Mouse (Mus musculus) G1E (cell line): ENCODE results near the gene Rbms3. TPM values are rescaled to one million over a fixed set of nuclear protein-coding genes. Genes with fewer than 3 reads are reported as not detected.

Source experiments
- ATAC-seq: 2 replicates; pipeline ENCODE4 v1.8.0; 2016; ENCODE audit warnings: mild to moderate bottlenecking; ENCODE audit not compliant: insufficient number of reproducible peaks, poor library complexity, low FRiP score, severe bottlenecking; ENCODE audit errors: extremely low read depth
- DNase-seq: peaks from one replicate; pipeline ENCODE4 v3.0.0; 2012; ENCODE audit warnings: low spot score
- H3K27me3 ChIP-seq: 2 replicates; pipeline ENCODE4 v1.6.1; 2012; ENCODE audit warnings: mild to moderate bottlenecking, low read length, inconsistent platforms; ENCODE audit not compliant: insufficient read depth
- H3K36me3 ChIP-seq: replicated peaks from 2 replicates; pipeline ENCODE3; 2012; ENCODE audit warnings: mild to moderate bottlenecking, inconsistent platforms
- H3K4me1 ChIP-seq: 2 replicates; pipeline ENCODE4 v1.6.1; 2012; ENCODE audit warnings: low read depth, low read length, inconsistent platforms, mixed read lengths; ENCODE audit not compliant: insufficient read depth
- H3K4me3 ChIP-seq: 2 replicates; pipeline ENCODE4 v1.5.1; 2012; ENCODE audit warnings: low read depth, mild to moderate bottlenecking, inconsistent platforms, low read length, moderate library complexity, mixed read lengths
- H3K9me3 ChIP-seq: replicated peaks from 2 replicates; pipeline ENCODE4 v1.6.1; 2012; ENCODE audit warnings: inconsistent platforms
- CTCF ChIP-seq: IDR thresholded peaks from 2 replicates; pipeline ENCODE4 v1.5.1; 2012; ENCODE audit warnings: low read depth, low read length, inconsistent platforms, mixed read lengths
- GATA1 ChIP-seq: IDR thresholded peaks from 2 replicates; pipeline ENCODE4 v1.6.1; 2012; ENCODE audit warnings: borderline replicate concordance, low read length, inconsistent platforms, mixed read lengths
- GATA2 ChIP-seq: IDR thresholded peaks from 2 replicates; pipeline ENCODE4 v1.6.1; 2012; ENCODE audit warnings: low read depth, low read length, inconsistent platforms, borderline replicate concordance
- POLR2AphosphoS5 ChIP-seq: IDR thresholded peaks from 2 replicates; pipeline ENCODE4 v1.6.1; 2012; ENCODE audit warnings: low read depth, low read length, inconsistent platforms; ENCODE audit not compliant: insufficient replicate concordance
- TAL1 ChIP-seq: conservative IDR thresholded peaks from 2 replicates; pipeline ENCODE4 v1.6.1; 2012; ENCODE audit warnings: low read depth, low read length, inconsistent platforms, mixed read lengths
- polyA plus RNA-seq: library from polyadenylated mRNA; stranded (reverse); fragments of >175 nt; gene quantifications from 2 replicates; pipeline ENCODE4 v1.2.3, GENCODE M21; 2012
- total RNA-seq, 2 experiments: library from RNA; stranded (forward) in 1 of 2; stranded (reverse) in 1 of 2; fragments of 200-1000 nt in 1 of 2; fragments of >200 nt in 1 of 2; fragmentation: Nextera tagmentation in 1 of 2; gene quantifications; 2 replicates each; pipeline ENCODE4 v1.2.3; 2014 to 2017

Rbms3 gene
- total and polyA plus RNA-seq, 3 experiments = 0.16 TPM; not detected in 2

DNA sequence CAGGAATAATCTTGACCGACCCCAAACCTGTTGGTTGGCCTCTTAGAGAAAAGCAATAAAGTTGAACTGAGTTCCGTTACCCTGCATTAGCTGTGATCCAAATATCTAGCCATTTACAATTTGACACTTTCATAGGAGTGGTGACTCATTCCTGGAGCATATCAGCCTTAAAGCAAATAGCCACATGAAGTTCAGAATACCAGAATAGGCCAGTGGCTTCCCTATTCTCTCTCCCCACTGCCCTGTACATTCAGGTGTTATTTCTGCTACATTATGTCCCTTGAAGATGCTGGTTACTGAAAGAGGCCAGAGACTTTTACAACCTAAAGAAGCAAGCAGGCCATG lies 755.8 kb downstream of the Rbms3 start:
- Histone ChIP-seq H3K27me3 (no peaks in the 10 kb centered on the region), H3K9me3 (peaks cover 33% of the 10 kb centered on the region), H3K4me1 (no peaks in the 10 kb centered on the region), H3K4me3 (no peak overlapping the region), H3K36me3 (no peaks in the 10 kb centered on the region)
- TF ChIP-seq GATA2 (no peak), GATA1 (no peak), TAL1 (no peak), CTCF (no peak), POLR2AphosphoS5 (no peak)
- ATAC-seq = no peak
- no peak for DNase-seq

GRCm38 (mm10) chr9:116873033-116873975 lies 756.4 kb downstream of the Rbms3 start:
- no peaks in the 10 kb centered on the region for H3K27me3 ChIP-seq
- H3K4me1 ChIP-seq = no peaks in the 10 kb centered on the region
- peaks cover 34% of the 10 kb centered on the region for H3K9me3 ChIP-seq
- no peaks in the 10 kb centered on the region for H3K36me3 ChIP-seq
- ATAC-seq (no peak), DNase-seq (no peak)
- no peak for TF ChIP-seq GATA1
- no peak for TF ChIP-seq GATA2
- TF ChIP-seq POLR2AphosphoS5 = no peak
- TF ChIP-seq CTCF = no peak
- no peak for TF ChIP-seq TAL1
- no peak overlapping the region for H3K4me3 ChIP-seq

GRCm38 (mm10) chr9:116872346-116872745 lies 757.4 kb downstream of the Rbms3 start:
- no peak for ATAC-seq
- H3K4me3 ChIP-seq = no peak overlapping the region
- H3K9me3 ChIP-seq = peaks cover 34% of the 10 kb centered on the region
- no peak for DNase-seq
- no peaks in the 10 kb centered on the region for H3K36me3 ChIP-seq
- no peaks in the 10 kb centered on the region for H3K4me1 ChIP-seq
- TF ChIP-seq CTCF (no peak), GATA1 (no peak), POLR2AphosphoS5 (no peak), GATA2 (no peak), TAL1 (no peak)
- H3K27me3 ChIP-seq = no peaks in the 10 kb centered on the region

DNA sequence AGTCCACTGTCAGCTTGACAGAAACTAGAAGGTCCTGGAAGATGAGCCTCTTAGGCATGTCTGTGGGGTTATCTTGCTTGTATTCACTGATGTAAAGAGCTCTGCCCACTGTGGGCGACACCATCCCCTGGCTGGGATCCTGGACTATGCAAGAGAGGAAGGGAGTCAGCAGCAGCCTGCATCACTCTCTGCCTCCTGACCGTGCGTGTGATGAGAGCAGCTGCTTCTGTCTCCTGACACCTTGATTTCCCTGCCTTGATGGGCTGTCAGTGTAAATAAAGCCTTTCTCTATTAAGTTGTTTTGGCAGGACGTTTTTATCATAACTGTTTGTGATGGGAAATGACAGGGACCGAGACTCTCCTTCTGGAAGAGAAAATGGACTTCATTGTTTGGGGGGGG lies 758.1 kb downstream of the Rbms3 start:
- ATAC-seq (no peak), DNase-seq (no peak)
- no peak for TF ChIP-seq GATA2
- TF ChIP-seq TAL1 = no peak
- no peak for TF ChIP-seq CTCF
- no peak for TF ChIP-seq POLR2AphosphoS5
- no peak for TF ChIP-seq GATA1
- Histone ChIP-seq H3K9me3 (peaks cover 34% of the 10 kb centered on the region), H3K36me3 (no peaks in the 10 kb centered on the region), H3K4me3 (no peak overlapping the region), H3K4me1 (no peaks in the 10 kb centered on the region), H3K27me3 (no peaks in the 10 kb centered on the region)

- no peaks in the 10 kb centered on the region for H3K27me3 ChIP-seq
- TF ChIP-seq GATA2 (no peak), GATA1 (no peak), TAL1 (no peak), POLR2AphosphoS5 (no peak), CTCF (no peak)
- no peaks in the 10 kb centered on the region for H3K36me3 ChIP-seq
- no peak for ATAC-seq
- H3K4me3 ChIP-seq = no peak overlapping the region
- DNase-seq = no peak
- H3K4me1 ChIP-seq = no peaks in the 10 kb centered on the region
- H3K9me3 ChIP-seq = peaks cover 34% of the 10 kb centered on the region
Measured at GRCm38 (mm10) chr9:116866060-116866459, 763.7 kb downstream of the Rbms3 start.

- H3K9me3 ChIP-seq = peaks cover 37% of the 10 kb centered on the region
Measured at GRCm38 (mm10) chr9:116863626-116864025, 766.1 kb downstream of the Rbms3 start.

GRCm38 (mm10) chr9:116862341-116862740 lies 767.4 kb downstream of the Rbms3 start:
- ATAC-seq = no peak
- H3K27me3 ChIP-seq = no peaks in the 10 kb centered on the region
- peaks cover 49% of the 10 kb centered on the region for H3K9me3 ChIP-seq
- no peak for DNase-seq
- TF ChIP-seq GATA2 = no peak
- no peak overlapping the region for H3K4me3 ChIP-seq
- no peaks in the 10 kb centered on the region for H3K36me3 ChIP-seq
- H3K4me1 ChIP-seq = no peaks in the 10 kb centered on the region

More at GRCm38 (mm10) chr9:116863626-116864025, 766.1 kb downstream of the Rbms3 start:
- DNase-seq = no peak
- no peaks in the 10 kb centered on the region for H3K36me3 ChIP-seq
- H3K4me1 ChIP-seq = no peaks in the 10 kb centered on the region
- H3K27me3 ChIP-seq = no peaks in the 10 kb centered on the region
- H3K4me3 ChIP-seq = no peak overlapping the region
- ATAC-seq = no peak
- TF ChIP-seq GATA1 = no peak
- no peak for TF ChIP-seq CTCF
- no peak for TF ChIP-seq GATA2
- no peak for TF ChIP-seq POLR2AphosphoS5
- TF ChIP-seq TAL1 = no peak
